Mouse (Mus musculus) spleen, adult 2 months (tissue): ENCODE results near the gene G6pc3.

ENCODE experiments used
- CTCF ChIP-seq: fragments of 200-500 bp; IDR thresholded peaks from 2 replicates; pipeline ENCODE4 v1.5.1; 2011; ENCODE audit warnings: mild to moderate bottlenecking, inconsistent platforms; ENCODE audit not compliant: insufficient read depth, insufficient read length, insufficient replicate concordance; ENCODE audit errors: extremely low read depth
- POLR2A ChIP-seq: fragments of 200-500 bp; IDR thresholded peaks from 2 replicates; pipeline ENCODE4 v1.6.1; 2011; ENCODE audit warnings: low read depth, low read length, inconsistent platforms

DNA sequence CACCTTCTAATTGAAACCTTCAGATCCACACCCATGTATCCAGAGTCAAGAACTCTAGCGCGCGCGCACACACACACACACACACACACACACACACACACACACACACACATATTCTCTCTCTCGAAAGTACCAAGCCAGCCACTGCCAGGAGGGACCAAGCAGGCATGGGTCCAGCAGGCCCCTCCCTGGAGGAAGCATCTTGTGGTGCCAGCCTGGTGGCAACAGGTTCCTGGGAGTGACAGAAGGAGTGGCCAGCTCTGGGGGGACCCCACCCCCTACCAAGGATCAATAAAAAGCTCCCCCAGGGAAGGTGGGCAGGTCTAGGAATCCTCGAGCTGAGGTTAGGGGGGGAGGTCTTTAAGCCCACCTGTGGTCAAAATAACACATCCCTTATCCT lies 28.0 kb downstream of the G6pc3 start:
- TF ChIP-seq POLR2A (no peak), CTCF (no peak)
